Mouse (Mus musculus): Measurements from ENCODE around the gene Iffo1. TPM values are rescaled to one million over a fixed set of nuclear protein-coding genes. Genes with fewer than 3 reads are reported as not detected.

Gene Iffo1
- 10 to 100 TPM; 18.4 to 21.8 TPM for total RNA-seq (2021)
- long read RNA-seq, experiment 1, partial matches to known transcripts: 5 of 12 reads
- long read RNA-seq, experiment 1, other reads (novel, unspliced or antisense): 4 of 12 reads
- long read RNA-seq, experiment 2, partial matches to known transcripts: 0 of 4 reads
- long read RNA-seq, experiment 2, other reads (novel, unspliced or antisense): 3 of 4 reads

GRCm38 (mm10) chr6:125145001-125145400 lies at the start of gene Iffo1:
TSS of gene Iffo1 (plus strand) at chr6:125145241.
- DNase-seq: peak; percentile 91 to 92

GRCm38 (mm10) chr6:125095391-125096278 lies 49.4 kb upstream of the Iffo1 start, which contains the start of gene Chd4:
TSS of gene Chd4 (plus strand) at chr6:125095981.
- DNase-seq: peak; percentile 96 to 99

DNA sequence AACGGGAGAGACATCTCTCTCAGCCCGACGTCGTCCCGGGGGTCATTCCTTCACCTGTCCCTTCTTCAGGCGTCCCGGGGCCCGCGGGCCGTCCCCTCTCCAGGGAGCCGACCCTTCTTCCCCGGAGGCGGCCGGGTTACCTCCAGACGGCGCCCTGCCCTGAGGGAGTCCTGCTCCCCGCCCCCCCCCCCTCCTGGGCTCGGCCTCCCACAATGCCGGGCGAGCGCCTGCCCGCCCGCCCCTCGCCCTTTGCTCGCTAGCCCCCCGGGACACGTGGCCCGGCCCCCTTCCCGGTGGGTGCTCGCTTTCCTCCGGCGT lies 48.8 kb upstream of the Iffo1 start:
- no peak for DNase-seq

DNA sequence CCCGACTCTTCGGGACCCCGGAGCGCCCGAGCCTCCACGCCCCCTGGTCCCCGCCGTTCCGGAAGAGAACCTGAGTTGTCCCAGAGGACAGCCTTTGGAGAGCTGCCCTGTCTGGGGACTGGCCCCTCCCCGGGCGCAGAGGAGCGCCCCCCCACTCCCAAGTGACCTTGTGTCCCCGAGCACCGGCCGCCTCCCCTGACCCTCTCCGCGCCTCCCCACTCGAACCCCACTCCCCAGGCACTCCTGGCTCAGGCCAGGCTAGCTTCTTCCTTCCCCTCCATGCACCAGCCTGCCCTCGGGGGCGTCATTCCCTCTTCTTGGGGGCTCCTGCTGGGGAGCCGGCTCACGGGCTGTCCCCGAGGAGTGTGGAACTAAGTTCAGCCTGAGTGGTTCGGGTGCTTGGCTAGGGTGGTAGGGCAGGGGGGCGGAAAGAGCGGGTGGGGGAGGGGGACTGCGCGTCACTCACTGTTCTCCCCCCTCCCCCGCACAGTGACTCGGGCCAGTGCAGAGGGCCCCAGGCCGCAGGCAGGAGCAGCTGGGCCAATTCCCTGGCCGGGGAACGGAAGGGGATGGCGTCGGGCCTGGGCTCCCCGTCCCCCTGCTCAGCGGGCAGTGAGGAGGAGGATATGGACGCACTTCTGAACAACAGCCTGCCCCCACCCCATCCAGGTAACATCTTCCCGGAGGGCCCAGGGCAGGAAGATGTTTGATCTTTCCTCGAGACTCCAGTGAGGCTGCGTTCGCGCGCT lies 48.3 kb upstream of the Iffo1 start:
- peak; percentile 74 to 82 for DNase-seq

- peak in 1 of 2 experiments; percentile 26 for DNase-seq
Measured at GRCm38 (mm10) chr6:125097346-125097689, 47.7 kb upstream of the Iffo1 start.

DNA sequence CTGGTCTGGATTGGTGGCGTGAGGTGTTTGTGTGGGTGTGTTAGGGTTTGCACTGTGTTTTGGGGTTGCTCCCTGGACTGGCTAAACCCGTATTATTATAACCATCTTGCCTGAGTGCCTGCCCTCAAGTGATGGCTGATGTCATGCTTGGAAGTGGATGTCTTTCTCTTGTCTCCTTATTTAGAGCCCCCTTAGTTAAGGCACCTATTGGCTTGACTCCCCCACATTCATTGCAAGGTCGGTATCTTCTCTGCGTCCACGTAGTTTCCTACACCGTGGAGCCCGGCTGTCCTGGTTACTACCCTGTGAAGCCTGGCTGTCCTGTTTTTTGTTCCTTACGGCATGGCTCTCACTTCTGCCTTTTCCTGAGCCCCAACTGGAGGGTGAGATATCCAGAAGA lies 47.1 kb upstream of the Iffo1 start:
- no peak for DNase-seq

- DNase-seq: no peak
Measured at GRCm38 (mm10) chr6:125098513-125098912, 46.5 kb upstream of the Iffo1 start.

- peak; percentile 31 to 65 for DNase-seq
Measured at GRCm38 (mm10) chr6:125099421-125099971, 45.5 kb upstream of the Iffo1 start.

- DNase-seq: no peak
Measured at GRCm38 (mm10) chr6:125101444-125101843, 43.6 kb upstream of the Iffo1 start.

- DNase-seq: no peak
Measured at GRCm38 (mm10) chr6:125104223-125104622, 40.8 kb upstream of the Iffo1 start.

DNA sequence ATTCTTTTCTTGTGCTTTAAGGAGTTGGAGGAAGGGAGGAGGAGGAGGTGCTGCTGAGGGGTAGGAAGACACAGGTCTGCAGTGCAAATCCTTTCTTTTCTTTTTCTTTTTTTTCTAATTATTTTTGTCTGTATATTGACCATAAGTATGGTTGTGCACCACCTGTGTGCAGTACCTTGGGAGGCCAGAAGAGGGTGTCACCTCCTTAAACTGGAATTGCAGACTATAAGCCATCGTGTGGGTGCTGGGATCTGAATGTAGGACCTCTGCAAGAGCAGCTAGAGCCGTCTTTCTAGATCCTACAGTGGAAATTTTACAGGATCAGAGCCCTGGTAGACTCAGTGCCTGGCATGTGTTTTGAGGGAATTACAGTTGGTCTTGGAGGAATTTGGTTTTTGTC lies 37.3 kb upstream of the Iffo1 start:
- DNase-seq: no peak

GRCm38 (mm10) chr6:125109371-125109770 lies 35.7 kb upstream of the Iffo1 start:
- DNase-seq: no peak

- peak; percentile 43 to 51 for DNase-seq
Measured at GRCm38 (mm10) chr6:125110927-125111326, 34.1 kb upstream of the Iffo1 start.

DNA sequence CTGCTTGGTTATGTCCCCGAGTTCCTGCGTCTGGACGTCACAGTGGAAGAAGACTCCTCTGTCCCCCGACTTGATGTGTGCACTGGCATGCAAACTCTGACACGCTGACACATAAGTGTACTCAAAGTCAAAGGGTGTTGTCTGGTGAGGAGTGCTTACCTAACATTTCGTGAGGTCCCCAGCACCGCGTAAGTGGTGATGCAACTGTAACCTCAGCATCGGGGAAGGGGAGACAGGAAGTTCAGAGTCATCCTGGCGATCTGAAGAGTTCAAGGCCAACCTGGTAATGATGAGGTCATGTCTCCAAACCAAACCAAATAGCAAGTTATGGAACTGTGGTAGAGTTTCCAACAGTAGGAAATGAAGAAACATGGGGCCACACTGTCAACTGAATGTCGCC lies 32.5 kb upstream of the Iffo1 start:
- no peak for DNase-seq

GRCm38 (mm10) chr6:125119387-125119786 lies 25.7 kb upstream of the Iffo1 start:
- DNase-seq: no peak

- no peak for DNase-seq
Measured at GRCm38 (mm10) chr6:125128724-125129123, 16.3 kb upstream of the Iffo1 start.

DNA sequence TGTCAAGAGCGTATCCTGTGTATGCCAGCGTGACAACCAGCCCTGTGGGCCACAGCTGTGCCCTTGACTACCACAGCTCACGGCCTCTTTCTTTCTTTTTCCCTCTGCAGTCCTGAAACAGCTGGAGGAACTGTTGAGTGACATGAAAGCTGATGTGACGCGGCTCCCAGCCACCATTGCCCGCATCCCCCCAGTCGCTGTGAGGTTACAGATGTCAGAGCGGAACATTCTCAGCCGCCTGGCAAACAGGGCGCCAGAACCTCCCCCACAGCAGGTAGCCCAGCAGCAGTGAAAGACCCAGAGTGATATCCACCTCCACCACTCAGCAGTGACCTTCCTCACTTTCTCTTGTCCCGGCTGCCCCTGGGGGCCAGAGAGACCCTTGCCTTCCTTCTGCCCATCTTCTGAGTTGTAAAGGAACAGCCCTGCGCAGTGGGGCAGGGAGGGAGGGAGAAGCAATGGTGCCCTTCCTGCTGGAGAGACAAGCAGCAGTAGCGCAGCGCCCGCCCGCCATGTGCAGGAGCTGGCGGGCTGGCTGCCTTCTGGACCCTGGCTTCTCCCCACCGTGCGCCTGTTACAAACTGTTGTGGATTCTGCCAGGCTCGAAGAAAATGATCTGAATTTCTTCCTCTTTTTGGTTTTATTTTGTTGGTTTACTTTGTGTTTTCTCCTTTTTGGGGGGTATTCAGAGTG lies 15.2 kb upstream of the Iffo1 start:
- no peak for DNase-seq

DNA sequence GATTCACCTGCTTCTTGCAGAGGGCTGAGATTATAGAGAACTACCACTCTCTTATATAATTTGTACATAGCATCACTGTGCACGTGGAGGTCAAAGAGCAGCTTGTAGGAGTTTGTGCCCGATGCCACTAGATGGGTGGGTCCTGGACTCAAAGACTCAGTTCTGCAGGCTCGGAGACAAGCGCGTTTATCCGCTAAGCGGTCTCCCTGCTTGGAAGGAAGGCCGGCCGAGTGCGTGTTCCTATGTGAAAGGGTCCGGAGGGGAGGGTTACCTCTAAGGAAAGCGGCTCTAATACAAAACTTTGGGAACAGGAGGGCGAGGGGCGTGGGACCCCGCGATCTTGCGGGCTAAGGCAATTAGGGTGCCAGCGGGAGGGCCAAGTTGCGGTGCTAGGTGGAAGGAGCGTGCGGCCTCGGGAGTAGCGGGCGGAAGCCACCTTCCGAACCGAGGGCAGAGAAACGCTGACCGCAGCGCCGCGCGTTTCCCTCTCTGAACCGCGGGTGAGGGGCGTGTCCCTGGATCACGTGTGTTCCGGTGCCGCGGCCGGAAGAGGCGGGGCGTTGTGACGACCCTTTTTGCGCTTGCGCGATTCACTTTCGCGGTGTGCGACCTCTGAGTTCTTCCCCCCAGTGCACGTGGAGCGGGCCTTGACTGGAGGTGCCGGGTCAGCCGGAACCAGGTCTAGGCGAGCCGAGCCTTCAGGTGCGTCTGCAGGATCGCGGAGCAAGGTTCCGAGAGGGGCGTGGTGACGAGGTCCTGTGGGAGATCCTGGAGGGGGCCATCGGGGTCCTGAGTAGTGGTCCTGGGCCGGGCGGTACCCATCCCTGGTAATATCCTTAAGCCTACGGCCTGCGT lies 13.5 kb upstream of the Iffo1 start, which contains the start of gene Nop2:
Gene Nop2, plus strand, starts transcription at position 608 of the 855 bp plus-strand sequence.
- DNase-seq: peak; percentile 90 to 93

DNA sequence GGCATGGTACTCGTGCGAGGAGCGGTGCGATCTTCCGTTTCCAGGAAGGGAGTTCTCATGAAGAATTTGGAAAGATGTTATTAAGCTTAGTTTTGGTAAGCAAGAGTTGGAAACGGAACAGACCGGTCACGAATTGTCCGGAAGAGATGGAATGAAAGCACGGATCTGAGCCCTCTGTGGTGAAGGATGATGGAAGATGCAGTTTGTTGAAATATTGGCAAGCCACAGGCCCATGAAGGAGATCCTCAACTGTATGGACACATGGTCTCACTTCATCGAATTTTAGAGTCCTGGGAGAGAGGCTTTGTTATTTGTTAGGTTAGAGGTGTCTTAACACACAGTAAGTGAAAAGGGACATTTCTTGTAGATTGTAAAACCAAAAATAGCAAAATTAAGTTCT lies 12.6 kb upstream of the Iffo1 start:
- no peak for DNase-seq

DNA sequence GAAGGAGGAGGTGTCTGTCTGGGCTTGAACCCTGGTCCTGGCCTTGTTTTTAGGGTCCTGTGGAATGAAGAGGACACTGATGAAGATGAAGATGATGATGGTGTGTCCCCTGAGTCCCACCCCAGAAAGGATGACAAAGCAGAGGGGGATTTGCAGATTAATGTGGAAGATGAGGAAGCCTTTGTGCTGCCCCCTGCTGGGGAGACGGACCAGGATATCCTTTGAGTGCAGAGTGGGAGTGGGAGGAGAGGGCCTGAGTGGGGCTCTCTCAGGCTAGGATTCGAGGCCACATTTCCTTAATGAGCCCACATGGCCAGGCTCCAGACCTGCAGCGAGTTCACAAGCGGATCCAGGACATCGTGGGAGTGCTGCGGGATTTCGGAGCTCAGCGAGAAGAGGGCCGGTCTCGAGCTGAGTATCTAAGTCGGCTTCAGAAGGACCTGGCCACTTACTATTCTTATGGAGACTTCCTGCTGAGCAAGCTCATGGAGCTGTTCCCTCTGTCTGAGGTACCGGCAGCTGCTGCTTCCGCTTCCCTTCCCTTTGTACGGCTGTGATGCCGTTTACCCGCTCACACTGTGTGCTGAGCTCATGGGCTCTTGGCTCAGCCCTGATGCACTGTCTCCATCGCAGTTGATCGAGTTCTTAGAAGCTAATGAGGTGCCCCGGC lies 7.9 kb upstream of the Iffo1 start:
- peak in 1 of 2 experiments; percentile 58 for DNase-seq
